Mouse (Mus musculus): ENCODE measurements around the gene Wwp2.

GRCm38 (mm10) chr8:107540623-107541022 lies 104.5 kb downstream of the Wwp2 start:
- TF ChIP-seq POLR2A (IDR thresholded peaks at IDR 0.05; ENCODE audit: low read depth, low read length) = no peak
- no peak for TF ChIP-seq CTCF (conservative IDR thresholded peaks at IDR 0.05; ENCODE audit: insufficient read depth, insufficient read length, low read depth, low read length)

Data from kidney, adult 2 months (tissue).